Mouse (Mus musculus) hindbrain, postnatal 0 days (tissue): Measurements from ENCODE around the gene Glycam1. TPM values are rescaled to one million over a fixed set of nuclear protein-coding genes. Genes with fewer than 3 reads are reported as not detected.
A peak's percentile ranks its signal among the peaks of the same experiment; 100 is the strongest.
"Not testable (repeated sequence)": the region's sequence is repeated elsewhere in the genome, so short reads cannot be mapped to it uniquely, and the experiment has no call there.

ENCODE experiments used
- ATAC-seq: fragments of 200-750 bp; cut with Nextera tagmentation; 2 replicates; pipeline ENCODE4 v1.8.0; 2017; ENCODE audit warnings: mild to moderate bottlenecking, moderate TSS enrichment, moderate library complexity
- DNase-seq: peaks from one replicate; pipeline ENCODE4 v3.0.0-alpha.2; 2015; ENCODE audit warnings: low spot score
- H3K27ac ChIP-seq: fragments of 300-500 bp; sonication (generic); 2 replicates; pipeline ENCODE4 v1.5.1; 2014; ENCODE audit warnings: mild to moderate bottlenecking
- H3K27me3 ChIP-seq: fragments of 300-500 bp; sonication (generic); 2 replicates; pipeline ENCODE4 v1.6.1; 2014; ENCODE audit warnings: low read length, mixed read lengths; ENCODE audit not compliant: insufficient read depth
- H3K36me3 ChIP-seq: fragments of 300-500 bp; sonication (generic); 2 replicates; pipeline ENCODE4 v1.6.1; 2014; ENCODE audit warnings: low read length, mixed read lengths; ENCODE audit not compliant: insufficient read depth
- H3K4me1 ChIP-seq: fragments of 300-500 bp; sonication (generic); 2 replicates; pipeline ENCODE4 v1.6.1; 2014; ENCODE audit warnings: antibody characterized with exemption, low read length, mixed read lengths; ENCODE audit not compliant: insufficient read depth
- H3K4me2 ChIP-seq: fragments of 300-500 bp; sonication (generic); 2 replicates; pipeline ENCODE4 v1.6.1; 2014; ENCODE audit warnings: low read depth, mild to moderate bottlenecking, low read length, moderate library complexity, mixed read lengths
- H3K4me3 ChIP-seq: fragments of 300-500 bp; sonication (generic); 2 replicates; pipeline ENCODE4 v1.5.1; 2014; ENCODE audit warnings: low read length
- H3K9ac ChIP-seq: fragments of 300-500 bp; sonication (generic); replicated peaks from 2 replicates; pipeline ENCODE4 v1.6.1; 2014; ENCODE audit warnings: mild to moderate bottlenecking, low read length, moderate library complexity, mixed read lengths
- H3K9me3 ChIP-seq: fragments of 300-500 bp; sonication (generic); 2 replicates; pipeline ENCODE4 v1.6.1; 2016; ENCODE audit warnings: low read length, mixed read lengths
- CTCF ChIP-seq: IDR thresholded peaks from 2 replicates; pipeline ENCODE4 v1.5.1; 2016; ENCODE audit warnings: antibody characterized with exemption, control low read depth, low read depth
- WGBS: fragments of 180-500 bp; shearing (Covaris S2); extraction: QIAGEN DNeasy Blood & Tissue Kit; methylation state at CpG from one replicate; pipeline ENCODE4 v1.1.7; 2014; 5-methylcytosine and 5-hydroxymethylcytosine counted together
- polyA plus RNA-seq: library from polyadenylated mRNA; unstranded; fragments of >200 nt; fragmentation: Nextera tagmentation; extraction: Ambion mirVana; gene quantifications from 2 replicates; pipeline ENCODE4 v1.2.1, GENCODE M21; 2015
- total RNA-seq: library from RNA; depleted of rRNA; stranded (reverse); fragments of >200 nt; gene quantifications from 2 replicates; pipeline ENCODE4 v1.2.3, GENCODE M21; 2014; rRNA removed

The Glycam1 gene
- total RNA-seq (not detected in 2 replicates), polyA plus RNA-seq (not detected in 2 replicates)

DNA sequence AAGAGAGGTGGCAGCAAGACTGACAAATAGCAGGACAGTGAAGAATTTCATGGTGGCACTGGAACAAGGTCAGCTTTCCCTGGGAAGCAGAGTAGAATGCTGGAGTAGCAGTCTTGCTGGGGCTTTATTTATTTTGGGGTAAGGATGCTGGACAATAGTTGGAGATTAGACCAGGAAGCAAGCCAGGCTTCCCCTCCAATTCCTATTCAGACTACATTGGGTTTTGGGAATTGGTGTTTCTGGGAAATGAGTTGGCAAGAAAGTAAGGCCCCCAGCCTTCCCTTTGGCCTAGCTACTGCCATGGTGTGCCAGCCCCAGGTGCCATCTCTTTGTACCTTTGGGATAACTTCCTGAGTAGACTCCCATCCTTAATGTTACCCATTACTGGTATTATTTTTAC, at the start of gene Glycam1:
Glycam1 (minus strand) TSS at position 101 of the 400 bp plus-strand sequence.
- no peaks in the 10 kb centered on the region for H3K36me3 ChIP-seq
- DNase-seq (no peak), ATAC-seq (no peak)
- no peak within 1 kb of the TSS for H3K9ac ChIP-seq
- H3K4me1 ChIP-seq, result no peaks in the 10 kb centered on the region
- H3K4me3 ChIP-seq, result no peak within 1 kb of the TSS
- H3K4me2 ChIP-seq, result no peak within 1 kb of the TSS
- no peak within 1 kb of the TSS for H3K27ac ChIP-seq
- no peaks in the 10 kb centered on the region for H3K27me3 ChIP-seq
- TF ChIP-seq CTCF, result no peak
- H3K9me3 ChIP-seq, result no peaks in the 10 kb centered on the region

DNA sequence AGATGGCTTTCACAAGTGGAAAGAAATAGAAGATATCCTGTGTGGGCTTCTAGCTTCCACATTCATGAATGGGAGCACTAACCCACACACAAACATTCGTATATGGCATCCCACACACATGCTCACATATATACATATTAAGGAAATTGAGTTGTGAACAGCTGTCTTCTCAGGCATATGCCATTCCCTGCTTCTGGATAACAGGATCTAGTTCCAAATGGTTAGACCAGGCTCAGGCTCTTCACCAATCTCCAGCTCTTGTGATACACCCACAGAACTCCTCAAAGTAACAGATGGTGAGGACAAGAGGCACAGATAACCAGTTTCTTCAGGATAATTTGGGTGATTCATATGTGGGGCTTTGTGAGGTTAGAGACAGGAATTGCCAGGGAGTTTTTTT, 39.6 kb upstream of the Glycam1 start:
- H3K4me1 ChIP-seq, result no peaks in the 10 kb centered on the region
- no peaks in the 10 kb centered on the region for H3K36me3 ChIP-seq
- WGBS, result 87% methylated on average over 1 of the region's 1 CpGs
- no peak overlapping the region for H3K4me2 ChIP-seq
- ATAC-seq, result no peak
- no peak for DNase-seq
- no peak for TF ChIP-seq CTCF
- no peaks in the 10 kb centered on the region for H3K9me3 ChIP-seq
- H3K4me3 ChIP-seq, result no peak overlapping the region
- H3K9ac ChIP-seq, result no peak overlapping the region
- no peaks in the 10 kb centered on the region for H3K27me3 ChIP-seq
- H3K27ac ChIP-seq, result no peak overlapping the region

DNA sequence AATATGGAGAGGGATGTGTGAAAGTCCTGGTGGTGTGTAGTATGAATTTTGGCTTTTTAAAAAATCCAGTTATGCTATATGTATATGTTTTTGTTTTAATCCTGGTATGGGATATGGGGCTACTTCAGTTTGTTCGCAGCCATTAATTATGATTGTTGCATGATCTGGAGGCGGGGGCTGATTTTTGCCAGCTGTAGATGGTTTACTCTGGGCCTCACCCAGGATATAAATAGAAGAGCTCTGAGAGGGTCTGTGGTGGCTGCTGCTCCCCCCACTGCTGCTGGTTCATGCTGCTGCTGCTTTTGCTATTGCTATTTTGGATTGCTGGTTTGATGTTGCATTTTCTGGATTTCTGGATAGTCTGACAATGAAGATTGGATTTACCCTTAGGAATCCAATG, 25.9 kb upstream of the Glycam1 start:
- ATAC-seq (no peak), DNase-seq (no peak)
- 93% methylated on average over 2 of the region's 2 CpGs for WGBS
- no peaks in the 10 kb centered on the region for H3K36me3 ChIP-seq
- no peak overlapping the region for H3K4me3 ChIP-seq
- no peak overlapping the region for H3K27ac ChIP-seq
- H3K27me3 ChIP-seq, result no peaks in the 10 kb centered on the region
- H3K4me1 ChIP-seq, result no peaks in the 10 kb centered on the region
- H3K4me2 ChIP-seq, result no peak overlapping the region
- no peak for TF ChIP-seq CTCF
- no peaks in the 10 kb centered on the region for H3K9me3 ChIP-seq
- H3K9ac ChIP-seq, result no peak overlapping the region

DNA sequence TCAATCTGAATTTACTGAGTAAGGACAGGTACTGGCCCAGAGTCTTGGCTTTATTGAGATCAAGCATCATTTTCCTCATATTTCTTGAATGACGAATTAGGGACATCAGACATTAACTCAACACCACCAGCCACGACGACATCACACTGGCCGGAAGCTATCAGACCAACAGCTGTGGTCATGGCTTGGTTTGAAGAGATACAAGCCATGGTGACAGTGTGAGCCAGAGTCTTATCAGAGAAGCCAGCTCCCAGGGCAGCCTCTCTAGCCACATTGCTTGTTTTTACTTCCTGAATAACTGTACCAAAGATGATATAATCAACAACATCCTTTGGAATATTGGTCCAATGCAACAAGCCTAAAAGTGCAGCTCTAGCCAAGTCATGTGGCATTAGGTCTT, 22.9 kb upstream of the Glycam1 start:
- DNase-seq, H3K27me3 ChIP-seq, H3K4me2 ChIP-seq, ATAC-seq, H3K4me1 ChIP-seq, H3K36me3 ChIP-seq, H3K9me3 ChIP-seq, H3K4me3 ChIP-seq, H3K27ac ChIP-seq, H3K9ac ChIP-seq: not testable (repeated sequence)
- WGBS, result 92% methylated on average over 4 of the region's 4 CpGs

DNA sequence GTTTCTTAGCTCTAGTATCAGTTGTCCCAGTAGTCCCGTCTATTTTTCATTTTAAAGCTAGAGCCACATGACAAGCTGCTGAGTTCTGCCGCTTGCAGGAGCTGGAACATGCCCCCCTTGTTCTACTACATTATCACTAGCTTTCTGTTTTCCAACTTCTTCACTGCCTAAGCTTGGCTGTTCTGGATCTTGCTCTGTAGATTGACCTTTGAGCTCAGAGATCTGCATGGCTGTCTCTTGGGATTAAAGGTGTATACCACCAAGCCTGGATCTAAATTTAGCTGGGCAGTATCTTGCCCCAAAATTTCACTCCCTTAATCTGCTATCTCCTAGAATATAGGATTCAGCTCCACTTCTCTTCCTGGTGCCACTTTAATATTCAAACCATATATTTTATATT, 21.0 kb upstream of the Glycam1 start:
- H3K27ac ChIP-seq, result no peak overlapping the region
- no peaks in the 10 kb centered on the region for H3K9me3 ChIP-seq
- H3K36me3 ChIP-seq, result no peaks in the 10 kb centered on the region
- no peak for DNase-seq
- ATAC-seq, result no peak
- no peak overlapping the region for H3K4me2 ChIP-seq
- H3K27me3 ChIP-seq, result no peaks in the 10 kb centered on the region
- 85% methylated on average over 2 of the region's 2 CpGs for WGBS
- TF ChIP-seq CTCF, result no peak
- no peak overlapping the region for H3K4me3 ChIP-seq
- H3K9ac ChIP-seq, result no peak overlapping the region
- H3K4me1 ChIP-seq, result no peaks in the 10 kb centered on the region

DNA sequence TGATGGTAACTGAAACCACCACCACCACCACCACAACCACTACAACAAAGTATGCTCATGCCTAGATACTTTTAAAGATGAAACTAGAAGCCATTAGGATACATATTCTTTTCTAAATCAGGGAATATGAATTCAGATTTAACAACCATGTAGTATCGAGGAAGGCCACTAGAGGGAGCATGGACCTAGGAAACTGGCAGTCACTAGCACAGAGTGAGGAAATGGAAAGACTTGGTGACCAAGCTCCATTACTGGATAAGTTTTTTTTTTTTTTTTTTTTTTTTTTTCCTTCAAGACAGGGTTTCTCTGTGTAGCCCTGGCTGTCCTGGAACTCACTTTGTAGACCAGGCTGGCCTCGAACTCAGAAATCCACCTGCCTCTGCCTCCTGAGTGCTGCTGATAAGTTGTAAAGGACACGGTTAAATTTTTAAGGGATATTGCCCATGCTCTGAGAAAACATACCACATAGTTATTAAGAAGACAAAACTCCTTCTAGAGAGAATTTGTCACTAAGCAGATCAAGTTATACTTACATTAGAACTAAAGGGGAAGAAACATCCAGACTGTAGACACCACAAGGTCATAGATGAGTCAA, 12.7 kb downstream of the Glycam1 start:
- ATAC-seq, result peak; percentile 66; the same call in 1 of the 2 replicates
- 45% methylated on average over 3 of the region's 3 CpGs for WGBS
- H3K27me3 ChIP-seq, result no peaks in the 10 kb centered on the region

DNA sequence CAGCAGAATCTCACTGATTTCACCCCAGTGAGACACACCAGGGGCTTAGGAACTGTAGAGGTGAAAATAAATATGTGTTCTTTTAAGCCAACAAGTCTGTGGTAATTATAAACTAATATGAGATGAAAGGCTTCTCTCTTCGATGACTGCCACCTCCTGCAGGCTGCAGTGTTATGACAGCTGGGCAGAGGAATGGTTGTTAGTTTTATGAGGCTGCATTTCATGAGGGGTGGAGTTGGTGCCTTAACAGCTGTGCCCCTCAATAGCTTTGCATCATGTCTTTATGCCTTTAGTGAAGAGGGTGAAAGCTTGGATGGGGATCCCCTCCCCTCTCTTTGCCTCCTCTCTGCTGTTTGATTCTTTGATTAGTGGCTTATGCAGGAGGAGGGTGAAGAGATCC, 13.8 kb downstream of the Glycam1 start:
- 26% methylated on average over 1 of the region's 1 CpGs for WGBS
- DNase-seq, result no peak
- no peaks in the 10 kb centered on the region for H3K36me3 ChIP-seq

More for the DNA sequence above, 12.7 kb downstream of the Glycam1 start:
- DNase-seq, result peak; percentile 87
- no peak overlapping the region for H3K4me2 ChIP-seq
- H3K9me3 ChIP-seq, result no peaks in the 10 kb centered on the region
- no peaks in the 10 kb centered on the region for H3K36me3 ChIP-seq
- no peak overlapping the region for H3K4me3 ChIP-seq
- TF ChIP-seq CTCF, result peak; percentile 88
- no peak overlapping the region for H3K9ac ChIP-seq
- no peak overlapping the region for H3K27ac ChIP-seq
- H3K4me1 ChIP-seq, result no peaks in the 10 kb centered on the region

More for the DNA sequence above, 13.8 kb downstream of the Glycam1 start:
- Histone ChIP-seq H3K9me3 (no peaks in the 10 kb centered on the region), H3K27me3 (no peaks in the 10 kb centered on the region), H3K4me2 (no peak overlapping the region), H3K4me3 (no peak overlapping the region), H3K27ac (no peak overlapping the region), H3K4me1 (no peaks in the 10 kb centered on the region), H3K9ac (no peak overlapping the region)
- no peak for ATAC-seq
- TF ChIP-seq CTCF, result no peak
